Mouse (Mus musculus): ENCODE data around the gene Trp53bp1.

The Trp53bp1 gene

GRCm38 (mm10) chr2:121249758-121250157 lies 21.4 kb downstream of the Trp53bp1 start:
- DNase-seq (ENCODE audit: low read depth), result no peak

GRCm38 (mm10) chr2:121244099-121244498 lies 27.1 kb downstream of the Trp53bp1 start:
- no peak for DNase-seq (ENCODE audit: low read depth)

GRCm38 (mm10) chr2:121239426-121239825 lies 31.8 kb downstream of the Trp53bp1 start:
- DNase-seq (ENCODE audit: low read depth), result no peak

GRCm38 (mm10) chr2:121235460-121236072 lies 35.6 kb downstream of the Trp53bp1 start:
- DNase-seq (ENCODE audit: low read depth), result no peak

- DNase-seq (ENCODE audit: low read depth), result no peak
These were observed 43.1 kb downstream of the Trp53bp1 start for GRCm38 (mm10) chr2:121228135-121228534.

GRCm38 (mm10) chr2:121223010-121223409 lies 48.2 kb downstream of the Trp53bp1 start:
- DNase-seq (ENCODE audit: low read depth), result peak; percentile 73

GRCm38 (mm10) chr2:121219994-121220393 lies 51.2 kb downstream of the Trp53bp1 start:
- no peak for DNase-seq (ENCODE audit: low read depth)

GRCm38 (mm10) chr2:121219177-121219576 lies 52.0 kb downstream of the Trp53bp1 start:
- DNase-seq (ENCODE audit: low read depth), result no peak

- DNase-seq (ENCODE audit: low read depth), result no peak
These were observed 56.7 kb downstream of the Trp53bp1 start for GRCm38 (mm10) chr2:121214491-121214890.

- no peak for DNase-seq (ENCODE audit: low read depth)
These were observed 64.7 kb downstream of the Trp53bp1 start for GRCm38 (mm10) chr2:121206541-121206940.

- no peak for DNase-seq (ENCODE audit: low read depth)
These were observed 66.9 kb downstream of the Trp53bp1 start for GRCm38 (mm10) chr2:121204276-121204675.

- no peak for DNase-seq (ENCODE audit: low read depth)
These were observed 75.7 kb downstream of the Trp53bp1 start for GRCm38 (mm10) chr2:121195466-121195865.

GRCm38 (mm10) chr2:121188530-121188929 lies 82.7 kb downstream of the Trp53bp1 start:
- DNase-seq (ENCODE audit: low read depth), result no peak

- no peak for DNase-seq (ENCODE audit: low read depth)
These were observed 87.1 kb downstream of the Trp53bp1 start for GRCm38 (mm10) chr2:121184142-121184541.

- DNase-seq (ENCODE audit: low read depth), result no peak
These were observed 87.8 kb downstream of the Trp53bp1 start for GRCm38 (mm10) chr2:121183431-121183830.

GRCm38 (mm10) chr2:121178828-121179479 lies 92.3 kb downstream of the Trp53bp1 start:
- DNase-seq (ENCODE audit: low read depth), result no peak

GRCm38 (mm10) chr2:121170980-121171742 lies 100.0 kb downstream of the Trp53bp1 start, which contains the start of gene Zscan29:
Gene Zscan29 (minus strand): TSS chr2:121171125.
- DNase-seq (ENCODE audit: low read depth), result peak; percentile 46

- DNase-seq (ENCODE audit: low read depth), result no peak
These were observed 100.7 kb downstream of the Trp53bp1 start, which contains the start of gene Tubgcp4 for GRCm38 (mm10) chr2:121170481-121170971. Gene Tubgcp4 (plus strand): TSS chr2:121170654.

- no peak for DNase-seq (ENCODE audit: low read depth)
These were observed 101.3 kb downstream of the Trp53bp1 start for GRCm38 (mm10) chr2:121169902-121170301.

- no peak for DNase-seq (ENCODE audit: low read depth)
These were observed 102.0 kb downstream of the Trp53bp1 start for GRCm38 (mm10) chr2:121169173-121169572.

- no peak for DNase-seq (ENCODE audit: low read depth)
These were observed 118.1 kb downstream of the Trp53bp1 start for GRCm38 (mm10) chr2:121153100-121153499.

GRCm38 (mm10) chr2:121149679-121150078 lies 121.5 kb downstream of the Trp53bp1 start:
- DNase-seq (ENCODE audit: low read depth), result no peak

Data from fibroblast of lung, adult 2 months (primary cell).